ENCODE assay signal across 17 mouse cellular contexts in genomic region chr17:75390142-75390541, GRCm38 (mm10). TPM values are rescaled to one million over a fixed set of nuclear protein-coding genes. Genes with fewer than 3 reads are reported as not detected.
DNase-seq lines count a peak whose midpoint lies in the region; ATAC-seq and TF ChIP-seq lines count a peak whose summit lies in the region.
"Had no signal": no experiment of that assay in that cellular context is flagged by ENCODE, and none has a peak within 500 bp of the region (broad histone marks: within the 10 kb centered on the region; RNA-seq: fewer than 3 reads in every experiment).

No protein-coding gene starts in this region.

- peak; percentile 90 for ATAC-seq in frontal cortex, adult (ENCODE audit: low TSS enrichment)
- no peak for ATAC-seq in cerebellum, adult (ENCODE audit: insufficient number of reproducible peaks, low FRiP score, low TSS enrichment)
- ATAC-seq: forebrain, embryonic 16.5 days; hindbrain, embryonic 16.5 days had no signal

- peak; percentile 49 for TF ChIP-seq CTCF in left cerebral cortex, adult 2 months (IDR thresholded peaks at IDR 0.05)
- TF ChIP-seq CTCF in brain, embryonic 14.5 days (IDR thresholded peaks at IDR 0.05; ENCODE audit: borderline replicate concordance, extremely low read depth, insufficient read depth, insufficient read length) = peak; percentile 11; the same call in 1 of the 2 replicates

- H3K4me3 ChIP-seq in left cerebral cortex, adult 2 months = no peak overlapping the region
- H3K4me3 ChIP-seq: liver, embryonic 15.5 days had no signal

- no peak for TF ChIP-seq POLR2A in brain, embryonic 14.5 days (IDR thresholded peaks at IDR 0.05; ENCODE audit: borderline replicate concordance, extremely low read depth, insufficient read depth, insufficient read length, poor library complexity, severe bottlenecking)

- no peak for DNase-seq in frontal cortex, postnatal 25 days (ENCODE audit: low spot score in 2 of 2)
- no peak for DNase-seq in left cerebral cortex, adult 2 months (ENCODE audit: extremely low spot score in 1 of 2, low spot score in 2 of 2)
- no peak for DNase-seq in left cerebral cortex, adult 8-10 months (ENCODE audit: low spot score in 2 of 2)
- DNase-seq in 416B (ENCODE audit: low read depth) = peak; percentile 39
- peak; percentile 37 for DNase-seq in brain, embryonic 14.5 days (ENCODE audit: low read depth)
- no peak for DNase-seq in thymus, postnatal 4 days
- DNase-seq: adrenal gland, postnatal 36 days; cerebellum, adult 2 months; kidney, adult 9 months; layer of hippocampus, adult 9-11 months had no signal

- intact Hi-C loops in left cerebral cortex, adult 2 months (cut with DNase I) = no loop called here

- no peak overlapping the region for H3K27ac ChIP-seq in left cerebral cortex, adult 2 months
- H3K27ac ChIP-seq: liver, embryonic 15.5 days; macrophage had no signal

RNA-seq across cellular contexts. Expression of gene Rasgrp3, which starts 45.6 kb away (rescaled TPM):
- total RNA-seq in left cerebral cortex, adult 2 months (2021) = 1 to 10 TPM; 7.4 to 9.0 TPM
- total RNA-seq in left cerebral cortex, adult 8-10 months (2022) = 10 to 100 TPM; 13.3 to 23.8 (median 18.6) TPM
- 4.7 and 6.6 TPM in 2 replicates for polyA plus RNA-seq in brain, embryonic 14.5 days (2012; rRNA removed)
- polyA plus RNA-seq: G1E had no signal

Comparison
In these comparisons a context has a peak if more than half of its experiments do, and no peak if none do; other contexts are left out.
1. DNase-seq: peak in 416B (single experiment) and brain, embryonic 14.5 days (single experiment); none in frontal cortex, postnatal 25 days (0 of 2), left cerebral cortex, adult 2 months (0 of 2), left cerebral cortex, adult 8-10 months (0 of 2) and thymus, postnatal 4 days (single experiment).